Mouse (Mus musculus) thymus, adult 2 months (tissue): ENCODE measurements around the gene Rnase4.

Source experiments
- CTCF ChIP-seq: fragments of 200-500 bp; IDR thresholded peaks from 2 replicates; pipeline ENCODE4 v1.5.1; 2012; ENCODE audit warnings: mild to moderate bottlenecking, control low read depth, low read length, moderate library complexity, borderline replicate concordance; ENCODE audit not compliant: control insufficient read depth, poor library complexity, insufficient read depth; ENCODE audit errors: extremely low read depth
- POLR2A ChIP-seq: fragments of 200-500 bp; IDR thresholded peaks from 2 replicates; pipeline ENCODE4 v1.6.1; 2012; ENCODE audit warnings: mild to moderate bottlenecking, low read length, control low read depth, moderate library complexity; ENCODE audit not compliant: control insufficient read depth, poor library complexity, insufficient read depth; ENCODE audit errors: extremely low read depth

DNA sequence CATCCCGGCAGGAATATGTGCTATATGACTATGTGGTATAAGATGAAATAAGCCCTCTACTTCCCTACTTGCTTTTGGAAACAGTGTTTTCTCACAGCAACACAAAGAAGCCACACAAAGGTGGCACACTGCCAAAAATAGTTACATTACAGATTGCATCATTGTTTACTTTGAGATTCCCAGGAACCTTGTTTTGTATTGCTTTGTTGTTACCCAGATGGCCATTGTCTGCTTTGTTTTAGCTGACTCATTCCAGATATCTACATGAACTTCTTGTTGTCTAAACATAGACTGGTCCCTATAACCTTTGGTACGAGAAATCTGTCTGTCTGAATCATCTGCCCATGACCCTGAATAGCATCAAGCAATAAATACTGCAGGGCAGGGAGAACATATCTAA, 49.5 kb downstream of the Rnase4 start:
- TF ChIP-seq POLR2A = no peak
- TF ChIP-seq CTCF = no peak
